Comparison of ENCODE assay signal across 8 mouse cellular contexts in the genomic region with DNA sequence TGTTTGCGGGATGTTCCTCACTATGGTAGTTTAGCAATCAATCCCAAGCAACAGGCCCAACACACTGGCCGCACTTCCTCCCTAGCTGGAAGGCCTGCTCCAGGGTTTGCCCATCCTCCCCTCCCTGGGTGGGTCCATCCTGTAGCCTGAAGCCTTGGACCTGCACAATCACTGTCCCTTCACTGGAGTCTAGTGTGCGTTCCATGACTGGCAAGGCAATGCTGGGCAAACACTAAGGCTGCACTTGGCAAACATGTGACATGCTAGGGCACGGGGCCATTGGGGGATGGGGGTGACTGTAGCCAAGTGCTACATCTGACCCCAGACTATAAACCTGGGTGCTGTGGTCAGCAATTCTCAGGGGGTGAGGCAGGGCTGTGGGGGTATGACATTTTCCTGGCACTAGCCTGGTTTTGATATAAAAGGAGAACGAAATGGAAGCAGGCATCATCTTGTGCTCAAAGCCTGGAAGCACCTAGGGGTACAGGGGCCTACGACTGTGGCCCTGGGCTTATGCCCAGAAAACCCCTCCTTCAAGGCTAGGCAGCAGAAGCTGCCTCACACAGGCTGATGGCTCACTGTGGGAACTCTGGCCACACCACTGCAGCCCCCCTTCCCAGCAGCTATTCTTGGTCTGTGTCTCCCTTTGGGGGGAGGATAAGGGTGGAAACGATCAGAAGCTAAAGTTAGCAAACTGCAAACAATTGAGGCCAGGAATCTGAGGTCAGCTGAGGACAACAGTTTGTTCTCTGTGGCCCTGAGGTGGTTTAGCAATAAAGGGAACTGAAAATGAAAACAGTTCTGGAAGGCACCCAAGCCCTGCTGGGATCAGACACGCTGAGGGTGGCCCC. TPM values are rescaled to one million over a fixed set of nuclear protein-coding genes. Genes with fewer than 3 reads are reported as not detected.
DNase-seq lines count a peak whose midpoint lies in the region; ATAC-seq and TF ChIP-seq lines count a peak whose summit lies in the region.

No protein-coding gene starts in this region.

- peak; percentile 8 for TF ChIP-seq POLR2A in kidney, adult 2 months (IDR thresholded peaks at IDR 0.05; ENCODE audit: low read depth, low read length)

- peak; percentile 79 for TF ChIP-seq EP300 in lung, postnatal 0 days (IDR thresholded peaks at IDR 0.05)

- H3K9me3 ChIP-seq in neural tube, embryonic 13.5 days = no peaks in the 10 kb centered on the region
- H3K9me3 ChIP-seq in lung, postnatal 0 days (ENCODE audit: low read length) = no peaks in the 10 kb centered on the region
- H3K9me3 ChIP-seq in stomach, embryonic 15.5 days = no peaks in the 10 kb centered on the region

- H3K4me1 ChIP-seq in neural tube, embryonic 13.5 days (replicated peaks) = peaks cover 69% of the 10 kb centered on the region
- peaks cover 83% of the 10 kb centered on the region for H3K4me1 ChIP-seq in kidney, adult 2 months (ENCODE audit: control insufficient read depth, insufficient read depth, low read length)
- H3K4me1 ChIP-seq in lung, postnatal 0 days (ENCODE audit: insufficient read depth, low read depth, low read length) = peaks cover 73% of the 10 kb centered on the region
- H3K4me1 ChIP-seq in stomach, embryonic 15.5 days = peaks cover 54% of the 10 kb centered on the region

- no peaks in the 10 kb centered on the region for H3K36me3 ChIP-seq in neural tube, embryonic 13.5 days
- H3K36me3 ChIP-seq in kidney, adult 2 months (ENCODE audit: control insufficient read depth, insufficient read depth, low read length) = no peaks in the 10 kb centered on the region
- H3K36me3 ChIP-seq in lung, postnatal 0 days (ENCODE audit: insufficient read depth, low read length) = no peaks in the 10 kb centered on the region
- 0 out of 2 replicates have a peak, but pooled peaks cover 2% of the 10 kb centered on the region for H3K36me3 ChIP-seq in stomach, embryonic 15.5 days

- peak overlapping the region; percentile 67 for H3K27ac ChIP-seq in neural tube, embryonic 13.5 days (replicated peaks)
- H3K27ac ChIP-seq in kidney, adult 2 months (ENCODE audit: insufficient read depth, low read depth, low read length) = peak overlapping the region; percentile 96
- peak overlapping the region; percentile 97 for H3K27ac ChIP-seq in lung, postnatal 0 days (ENCODE audit: low read length)
- peak overlapping the region; percentile 59 for H3K27ac ChIP-seq in stomach, embryonic 15.5 days

- no peak overlapping the region for H3K9ac ChIP-seq in neural tube, embryonic 13.5 days
- no peak overlapping the region for H3K9ac ChIP-seq in lung, postnatal 0 days (replicated peaks; ENCODE audit: low read depth)
- no peak overlapping the region for H3K9ac ChIP-seq in stomach, embryonic 15.5 days

- DNase-seq in neural tube, embryonic 10.5 days (ENCODE audit: extremely low spot score, low spot score) = no peak
- peak; percentile 68 for DNase-seq in cerebellum, adult 8-10 months
- peak; percentile 93 to 96 for DNase-seq in heart, adult 18-20 months
- DNase-seq in kidney, adult 2 months = peak; percentile 93
- peak; percentile 94 for DNase-seq in lung, postnatal 0 days (ENCODE audit: low spot score)
- DNase-seq in layer of hippocampus, adult 8-10 months (ENCODE audit: low spot score in 2 of 2) = no peak

- TF ChIP-seq CTCF in kidney, adult 2 months (conservative IDR thresholded peaks at IDR 0.05; ENCODE audit: insufficient read depth, insufficient read length, low read depth, low read length) = no peak; the same call in 1 of the 2 replicates
- no peak; the same call in 1 of the 2 replicates for TF ChIP-seq CTCF in lung, postnatal 0 days (IDR thresholded peaks at IDR 0.05)

- ATAC-seq in neural tube, embryonic 13.5 days (ENCODE audit: low read depth) = 0 out of 2 replicates have a peak, but pooled peaks have one; percentile 24
- peak; percentile 64 for ATAC-seq in lung, postnatal 0 days
- ATAC-seq in stomach, embryonic 15.5 days (ENCODE audit: insufficient read depth, low FRiP score, low read depth) = peak; percentile 0; the same call in 1 of the 2 replicates

- no peak overlapping the region for H3K4me3 ChIP-seq in neural tube, embryonic 13.5 days
- no peak overlapping the region for H3K4me3 ChIP-seq in kidney, adult 2 months (ENCODE audit: insufficient read depth, low read depth, low read length)
- H3K4me3 ChIP-seq in lung, postnatal 0 days (ENCODE audit: low read depth, low read length) = no peak overlapping the region
- H3K4me3 ChIP-seq in stomach, embryonic 15.5 days (replicated peaks) = no peak overlapping the region

- 52% methylated on average over 8 of the region's 8 CpGs for WGBS in neural tube, embryonic 13.5 days
- 13% methylated on average over 8 of the region's 8 CpGs for WGBS in kidney, adult 2 months
- WGBS in lung, postnatal 0 days = 12% methylated on average over 8 of the region's 8 CpGs
- WGBS in stomach, embryonic 15.5 days = 46% methylated on average over 8 of the region's 8 CpGs

- no peaks in the 10 kb centered on the region for H3K27me3 ChIP-seq in neural tube, embryonic 13.5 days
- no peaks in the 10 kb centered on the region for H3K27me3 ChIP-seq in kidney, adult 2 months (replicated peaks; ENCODE audit: control insufficient read depth, insufficient read depth, low read length)
- H3K27me3 ChIP-seq in lung, postnatal 0 days (replicated peaks; ENCODE audit: insufficient read depth, low read length) = no peaks in the 10 kb centered on the region
- H3K27me3 ChIP-seq in stomach, embryonic 15.5 days (replicated peaks) = no peaks in the 10 kb centered on the region

- H3K4me2 ChIP-seq in neural tube, embryonic 13.5 days = no peak overlapping the region
- peak overlapping the region; percentile 32 for H3K4me2 ChIP-seq in lung, postnatal 0 days (replicated peaks; ENCODE audit: low read depth, low read length)
- no peak overlapping the region for H3K4me2 ChIP-seq in stomach, embryonic 15.5 days

RNA-seq across cellular contexts. Expression of a gene that starts 5.0 kb away (rescaled TPM):
- 0.20 TPM in 1 of 2 replicates, not detected in the other for polyA plus RNA-seq in neural tube, embryonic 13.5 days (2015; fragmentation: Nextera tagmentation; extraction: Ambion mirVana)
- total RNA-seq in heart, adult 18-20 months (2021) = not detected
- polyA plus RNA-seq in kidney, adult 2 months (2012; rRNA removed) = not detected in 2 replicates
- 0.18 and 0.27 TPM in 2 replicates for polyA plus RNA-seq in lung, postnatal 0 days (2015; fragmentation: Nextera tagmentation; extraction: Ambion mirVana)
- 0.17 TPM in 1 of 2 replicates, not detected in the other for polyA plus RNA-seq in stomach, embryonic 15.5 days (2015; fragmentation: Nextera tagmentation; extraction: Ambion mirVana)
- total RNA-seq in layer of hippocampus, adult 8-10 months (2022) = not detected

RNA-seq across cellular contexts. Expression of a gene that starts 27.1 kb away (rescaled TPM):
- 28.1 and 32.5 TPM in 2 replicates for polyA plus RNA-seq in neural tube, embryonic 13.5 days (2015; fragmentation: Nextera tagmentation; extraction: Ambion mirVana)
- 10 to 100 TPM; 42.9 to 59.3 TPM for total RNA-seq in heart, adult 18-20 months (2021)
- 30.6 and 31.2 TPM in 2 replicates for polyA plus RNA-seq in kidney, adult 2 months (2012; rRNA removed)
- polyA plus RNA-seq in lung, postnatal 0 days (2015; fragmentation: Nextera tagmentation; extraction: Ambion mirVana) = 78.2 and 89.0 TPM in 2 replicates
- 31.0 and 32.3 TPM in 2 replicates for polyA plus RNA-seq in stomach, embryonic 15.5 days (2015; fragmentation: Nextera tagmentation; extraction: Ambion mirVana)
- total RNA-seq in layer of hippocampus, adult 8-10 months (2022) = 100 to 1,000 TPM; 169 to 188 (median 176) TPM

Comparison
In these comparisons a context has a peak if more than half of its experiments do, and no peak if none do; other contexts are left out.
1. ATAC-seq: peak in every context shown above with its lines; median percentile 64 in lung, postnatal 0 days; 24 in neural tube, embryonic 13.5 days; 0 in stomach, embryonic 15.5 days.
2. DNase-seq: peak in cerebellum, adult 8-10 months (single experiment), heart, adult 18-20 months (2 of 2), kidney, adult 2 months (single experiment) and lung, postnatal 0 days (single experiment); none in neural tube, embryonic 10.5 days (single experiment) and layer of hippocampus, adult 8-10 months (0 of 2).
3. Peak in every context shown above with its lines, with median percentiles within 50 percentile points of each other: H3K27ac ChIP-seq.